Mouse (Mus musculus): ENCODE data around the gene Gjc3.
"Not testable (repeated sequence)": the region's sequence is repeated elsewhere in the genome, so short reads cannot be mapped to it uniquely, and the experiment has no call there.

Gene Gjc3

GRCm38 (mm10) chr5:137962945-137963344, at the start of gene Gjc3:
Gene Gjc3, minus strand, starts transcription at chr5:137963098.
- no peak for DNase-seq (ENCODE audit: low read depth, low spot score)

DNA sequence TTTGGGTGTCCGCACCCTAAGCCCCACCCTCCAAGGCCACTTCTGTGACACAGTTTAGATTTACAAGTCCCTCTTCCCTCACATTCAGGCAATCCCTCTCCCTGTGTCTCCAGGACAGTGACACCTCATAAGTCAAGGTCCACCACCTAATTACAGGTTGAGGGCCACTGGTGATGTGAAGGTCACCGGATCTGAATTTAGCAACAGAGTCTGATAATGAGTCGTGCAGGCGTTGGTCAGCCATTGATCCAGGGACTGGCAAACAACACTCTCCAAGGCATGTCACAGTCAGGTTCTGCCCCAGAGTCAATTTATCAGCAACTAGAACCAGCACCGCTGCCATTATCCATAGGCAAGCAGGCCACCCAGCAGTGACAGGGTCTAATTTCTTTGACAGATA, 49.5 kb upstream of the Gjc3 start:
- DNase-seq (ENCODE audit: low read depth, low spot score), result no peak

DNA sequence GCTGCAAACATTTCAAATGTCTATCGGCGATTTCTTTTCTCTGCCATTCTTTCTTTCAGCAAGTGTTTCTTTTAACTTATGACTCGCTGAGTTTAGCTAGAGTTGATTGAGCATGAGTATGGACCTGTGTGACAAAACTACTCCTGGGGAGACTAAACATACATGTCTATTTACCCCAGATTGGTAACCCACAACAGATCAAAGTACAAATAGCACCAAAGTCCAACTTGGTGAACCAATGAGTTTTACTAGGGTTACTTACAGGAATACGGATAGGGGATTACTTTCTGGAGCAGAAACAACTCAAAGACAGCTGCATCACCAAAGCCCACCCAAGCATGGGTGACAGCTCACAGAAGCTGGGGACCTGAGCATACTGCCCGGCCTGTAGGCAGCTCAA, 46.5 kb upstream of the Gjc3 start:
- no peak for DNase-seq (ENCODE audit: low read depth, low spot score)

- no peak for DNase-seq (ENCODE audit: low read depth, low spot score)
Observed at GRCm38 (mm10) chr5:137986351-137986750, 23.5 kb upstream of the Gjc3 start.

- DNase-seq (ENCODE audit: low read depth, low spot score), result no peak
Observed at GRCm38 (mm10) chr5:137981300-137981699, 18.4 kb upstream of the Gjc3 start, which contains the start of gene Azgp1. Gene Azgp1, plus strand, starts transcription at chr5:137981520.

GRCm38 (mm10) chr5:137979081-137979480, 16.2 kb upstream of the Gjc3 start:
- DNase-seq (ENCODE audit: low read depth, low spot score), result no peak

GRCm38 (mm10) chr5:137977291-137977690, 14.4 kb upstream of the Gjc3 start:
- no peak for DNase-seq (ENCODE audit: low read depth, low spot score)

DNA sequence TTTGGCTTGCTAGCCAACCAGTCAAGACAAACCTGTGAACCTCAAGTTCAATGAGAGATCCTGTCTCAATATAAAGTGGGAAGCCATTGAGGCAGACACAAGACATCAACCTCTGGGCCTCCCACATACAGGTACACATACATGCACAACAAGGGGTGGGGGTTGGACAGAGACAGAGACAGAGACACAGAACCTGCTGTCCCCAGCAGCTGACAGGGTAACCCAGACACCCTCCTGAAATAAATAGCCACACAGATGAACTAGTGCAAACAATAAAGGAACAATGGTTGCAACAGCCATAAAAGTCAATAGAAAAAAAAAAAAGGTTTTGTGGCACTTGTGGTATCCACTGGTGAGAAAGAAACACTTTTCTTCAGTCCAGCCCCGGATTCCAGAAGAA, 12.5 kb upstream of the Gjc3 start:
- no peak for DNase-seq (ENCODE audit: low read depth, low spot score)

- no peak for DNase-seq (ENCODE audit: low read depth, low spot score)
Observed at GRCm38 (mm10) chr5:137974724-137975123, 11.8 kb upstream of the Gjc3 start.

DNA sequence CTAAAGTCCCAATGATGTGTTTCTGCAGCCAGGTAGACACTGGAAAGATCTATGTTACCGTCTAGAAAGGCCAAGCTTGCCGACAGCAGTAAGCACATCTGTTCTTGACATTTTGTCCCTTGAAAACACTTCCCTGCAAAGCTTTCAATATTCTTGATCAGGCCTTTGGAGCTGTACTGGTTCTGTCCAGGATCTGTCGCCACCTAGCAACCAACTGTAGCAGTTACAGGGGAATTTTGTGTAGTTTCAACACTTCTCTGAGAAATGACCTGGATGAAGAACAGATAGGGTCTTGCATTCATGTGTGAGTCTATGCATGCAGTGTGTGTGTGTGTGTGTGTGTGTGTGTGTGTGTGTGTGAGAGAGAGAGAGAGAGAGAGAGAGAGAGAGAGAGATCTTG, 10.8 kb upstream of the Gjc3 start:
- no peak for DNase-seq (ENCODE audit: low read depth, low spot score)

DNA sequence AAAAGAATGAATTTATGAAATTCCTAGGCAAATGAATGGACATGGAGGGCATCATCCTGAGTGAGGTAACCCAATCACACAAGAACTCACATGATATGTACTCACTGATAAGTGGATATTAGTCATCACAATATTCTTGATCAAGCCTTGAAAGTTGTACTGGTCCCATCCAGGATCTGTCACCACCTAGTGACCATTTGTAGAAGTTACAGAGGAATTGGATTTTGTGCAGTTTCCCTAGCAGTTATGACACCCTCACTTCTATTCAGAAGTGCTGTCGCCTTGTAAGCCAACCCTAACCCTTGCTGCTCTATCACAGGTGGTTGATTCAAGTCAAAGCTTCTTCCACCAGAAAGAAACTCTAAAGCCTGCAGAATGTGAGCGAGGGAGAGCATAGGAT, 10.3 kb upstream of the Gjc3 start:
- DNase-seq (ENCODE audit: low read depth, low spot score), result no peak

- DNase-seq (ENCODE audit: low read depth, low spot score), result no peak
Observed at GRCm38 (mm10) chr5:137966492-137966891, 3.6 kb upstream of the Gjc3 start.

GRCm38 (mm10) chr5:137956404-137956803, 6.5 kb downstream of the Gjc3 start:
- DNase-seq (ENCODE audit: low read depth, low spot score), result no peak

- DNase-seq (ENCODE audit: low read depth, low spot score), result no peak
Observed at GRCm38 (mm10) chr5:137951218-137951617, 11.7 kb downstream of the Gjc3 start.

DNA sequence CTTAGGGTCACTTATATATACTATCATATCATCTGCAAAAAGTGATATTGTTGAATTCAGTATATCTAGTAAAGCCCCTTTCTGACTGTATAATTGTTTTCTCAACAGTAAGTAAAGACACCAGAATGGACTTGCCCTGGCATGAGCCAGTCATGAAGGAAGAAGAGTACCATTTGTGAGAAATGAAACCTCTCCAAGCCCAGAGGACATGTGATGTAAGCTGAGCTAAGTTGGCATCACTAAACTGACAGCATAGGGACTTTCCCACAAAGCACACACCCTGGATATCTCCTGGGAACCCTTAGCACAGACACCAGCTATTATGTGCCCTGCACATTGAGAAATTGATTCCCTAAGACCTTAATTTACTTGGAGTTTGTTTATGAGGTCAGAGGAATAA, 15.6 kb downstream of the Gjc3 start:
- no peak for DNase-seq (ENCODE audit: low read depth, low spot score)

- no peak for DNase-seq (ENCODE audit: low read depth, low spot score)
Observed at GRCm38 (mm10) chr5:137943133-137943532, 19.8 kb downstream of the Gjc3 start.

GRCm38 (mm10) chr5:137940948-137941347, 21.9 kb downstream of the Gjc3 start:
- DNase-seq (ENCODE audit: low read depth, low spot score), result no peak

DNA sequence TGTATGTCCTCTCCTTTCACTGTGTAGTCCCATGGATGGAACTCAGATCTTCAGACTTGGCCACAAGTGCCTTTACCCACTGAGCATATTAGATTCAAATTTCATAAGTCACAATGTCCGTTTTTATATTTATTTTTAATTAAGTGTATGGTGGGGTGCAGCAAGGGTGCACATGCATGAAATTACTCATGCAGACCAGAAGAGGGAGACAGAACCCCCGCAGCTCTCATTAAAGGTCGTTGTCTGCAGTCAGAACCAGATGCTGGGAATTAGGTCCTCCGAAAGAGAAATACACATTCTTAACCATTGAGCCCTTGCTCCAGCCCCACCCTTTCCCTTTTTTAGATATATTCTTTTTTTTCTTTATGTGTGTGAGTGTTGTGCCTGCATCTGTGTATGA, 25.7 kb downstream of the Gjc3 start:
- no peak for DNase-seq (ENCODE audit: low read depth, low spot score)

DNA sequence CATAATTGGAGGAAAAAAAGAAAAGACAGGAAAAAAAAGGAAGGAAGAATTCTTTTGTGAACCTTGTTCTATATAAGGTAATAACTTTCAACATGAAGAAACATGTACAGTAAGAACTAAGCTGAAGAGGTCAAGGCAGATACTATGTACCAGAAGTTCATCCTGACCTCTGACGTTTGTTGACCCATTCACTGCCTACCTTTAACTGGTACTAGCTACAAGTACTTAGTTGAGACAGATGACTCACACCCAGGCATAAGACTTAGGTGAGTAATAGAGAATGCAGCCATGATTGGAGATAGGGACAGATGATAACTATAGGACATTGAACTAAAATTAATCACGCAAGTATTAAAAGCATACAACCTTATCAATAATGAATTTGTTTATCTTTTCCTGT, 26.4 kb downstream of the Gjc3 start:
- no peak for DNase-seq (ENCODE audit: low read depth, low spot score)

DNA sequence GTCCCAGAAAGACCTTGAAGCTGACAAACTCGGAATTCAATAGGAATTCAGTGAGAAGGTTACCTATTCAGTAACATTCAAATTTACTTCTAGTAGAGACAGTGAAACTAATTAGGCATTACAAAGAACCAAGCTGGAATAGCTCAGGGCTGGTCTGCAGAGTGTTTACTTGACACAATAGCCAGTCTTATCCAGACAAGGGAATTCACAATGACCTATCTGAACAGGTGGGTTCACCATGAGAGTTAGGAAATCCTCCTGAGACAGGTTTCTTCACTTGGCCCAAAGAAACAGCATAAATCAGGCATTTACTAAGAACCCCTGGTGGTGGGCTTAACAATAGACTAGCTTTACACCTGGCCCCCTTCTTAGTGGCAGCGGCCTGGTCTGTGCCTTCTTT, 29.0 kb downstream of the Gjc3 start:
- not testable (repeated sequence) for DNase-seq (ENCODE audit: low read depth, low spot score)

- no peak for DNase-seq (ENCODE audit: low read depth, low spot score)
Observed at GRCm38 (mm10) chr5:137928439-137928838, 34.5 kb downstream of the Gjc3 start.

- DNase-seq (ENCODE audit: low read depth, low spot score), result no peak
Observed at GRCm38 (mm10) chr5:137922171-137922570, 40.7 kb downstream of the Gjc3 start.

- peak; percentile 20 for DNase-seq (ENCODE audit: low read depth, low spot score)
Observed at GRCm38 (mm10) chr5:137921532-137921931, 41.4 kb downstream of the Gjc3 start, which contains the start of gene Cyp3a13. Gene Cyp3a13, minus strand, starts transcription at chr5:137921619.

GRCm38 (mm10) chr5:137915550-137915949, 47.3 kb downstream of the Gjc3 start:
- no peak for DNase-seq (ENCODE audit: low read depth, low spot score)

Data from skeletal muscle tissue, adult 2 months (tissue).